Mouse (Mus musculus) mouse embryonic stem cell (cell line): Measurements from ENCODE around the gene Pdgfd.

ENCODE experiments used
- in situ Hi-C, 2 experiments: fragments of 300-500 bp; cut with MboI; formaldehyde crosslinking; loops; 1 replicate in 1 of 2; 3 replicates in 1 of 2; pipeline ENCODE4 v1.14.3; 2019 to 2020; ENCODE audit warnings: low sequenced_read_pairs in 2 of 2, low pct_unique_long_range_greater_than_20kb in 1 of 2, mixed read lengths in 1 of 2; ENCODE audit not compliant: unreplicated experiment in 1 of 2

The Pdgfd gene

DNA sequence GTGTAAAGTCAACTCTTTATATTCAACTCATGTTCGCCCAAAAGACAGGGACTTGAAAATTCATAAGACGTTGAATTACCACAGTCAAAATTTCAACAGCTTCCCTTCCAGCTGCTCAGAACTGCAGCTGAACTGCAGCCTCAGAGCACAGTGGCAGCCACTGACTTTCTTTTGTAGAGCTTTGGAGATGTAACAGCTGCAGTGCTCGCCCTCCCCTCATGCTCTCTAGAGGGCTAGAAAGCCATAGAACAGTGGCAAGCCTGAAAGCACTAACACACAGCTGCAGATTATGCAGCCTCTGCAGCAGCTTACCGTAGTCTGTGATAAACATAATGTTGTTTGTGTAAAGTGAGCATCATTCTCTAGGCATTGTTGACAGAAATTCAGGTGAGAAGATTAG lies 239.6 kb downstream of the Pdgfd start:
- in situ Hi-C loops: no loop called here

DNA sequence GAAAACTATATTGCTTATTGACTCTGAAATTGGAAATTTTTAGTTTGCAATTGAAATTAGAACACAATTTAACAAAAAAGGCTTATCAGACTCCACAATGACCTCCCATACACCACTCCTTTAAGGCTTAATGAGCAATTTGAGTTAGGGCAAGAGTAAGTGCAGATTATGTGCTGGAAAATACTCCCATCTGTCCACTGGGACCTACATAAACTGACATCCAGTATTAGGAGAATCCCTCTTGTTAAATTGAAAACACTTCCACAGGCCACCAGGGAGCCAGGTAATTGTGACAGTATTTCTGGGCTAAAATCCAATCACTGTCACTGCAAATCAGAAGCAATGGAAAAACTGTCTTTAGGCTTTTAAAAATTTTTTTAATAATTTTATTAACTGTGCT lies 256.2 kb downstream of the Pdgfd start:
- in situ Hi-C loops: no loop called here
